Comparison of ENCODE assay signal across 21 mouse cellular contexts in genomic region chr1:51088921-51089320, GRCm38 (mm10).
DNase-seq lines count a peak whose midpoint lies in the region; TF ChIP-seq lines count a peak whose summit lies in the region.
"Had no signal": no experiment of that assay in that cellular context is flagged by ENCODE, and none has a peak within 500 bp of the region (broad histone marks: within the 10 kb centered on the region; RNA-seq: fewer than 3 reads in every experiment).

No protein-coding gene starts in this region.

- TF ChIP-seq CTCF in cerebellum, adult 2 months (IDR thresholded peaks at IDR 0.05; ENCODE audit: borderline replicate concordance, insufficient read depth, low read depth, low read length): no peak

- H3K4me3 ChIP-seq in cerebellum, adult 2 months (replicated peaks; ENCODE audit: insufficient read depth, low read depth, low read length): no peak overlapping the region
- H3K4me3 ChIP-seq: hindbrain, embryonic 10.5 days; hindbrain, embryonic 15.5 days; midbrain, embryonic 15.5 days; neural tube, embryonic 13.5 days had no signal

- no peaks in the 10 kb centered on the region for H3K27me3 ChIP-seq in cerebellum, adult 2 months (ENCODE audit: control insufficient read depth, insufficient read depth, low read length)
- H3K27me3 ChIP-seq: hindbrain, embryonic 15.5 days; midbrain, embryonic 15.5 days; neural tube, embryonic 13.5 days had no signal

- WGBS in cerebellum, adult 2 months: 5% methylated on average over 2 of the region's 2 CpGs

- H3K27ac ChIP-seq in cerebellum, adult 2 months (ENCODE audit: insufficient read depth, low read length): peak overlapping the region; percentile 58
- H3K27ac ChIP-seq: hindbrain, embryonic 10.5 days; hindbrain, embryonic 15.5 days; liver, embryonic 14.5 days; midbrain, embryonic 15.5 days; neural tube, embryonic 13.5 days had no signal

- peak; percentile 59 for DNase-seq in cerebellum, adult 11 months
- peak; percentile 67 to 74 for DNase-seq in cerebellum, adult 2 months
- DNase-seq in cerebellum, postnatal 14 days: peak; percentile 37 to 42
- peak; percentile 39 for DNase-seq in lung, postnatal 25 days (ENCODE audit: low spot score)
- DNase-seq in urinary bladder, adult 2 months (ENCODE audit: low spot score): no peak
- DNase-seq in left cerebral cortex, postnatal 4 days: no peak
- no peak for DNase-seq in spleen, postnatal 10 days (ENCODE audit: low spot score in 2 of 2)
- DNase-seq: adrenal gland, postnatal 25 days; gastrocnemius, postnatal 14 days; heart, postnatal 14 days; kidney, adult 2 months; kidney, postnatal 10 days; layer of hippocampus, postnatal 36 days; liver; lung, embryonic 14.5 days; right cerebral cortex, postnatal 4 days had no signal

- intact Hi-C loops in left cerebral cortex, postnatal 4 days (cut with DNase I): no loop called here

- TF ChIP-seq POLR2A in cerebellum, adult 2 months (IDR thresholded peaks at IDR 0.05; ENCODE audit: borderline replicate concordance, insufficient read depth, low read length): no peak

- H3K4me1 ChIP-seq in cerebellum, adult 2 months (ENCODE audit: control insufficient read depth, insufficient read depth, low read length): peaks cover 3% of the 10 kb centered on the region; the same call in 1 of the 2 replicates
- H3K4me1 ChIP-seq: hindbrain, embryonic 10.5 days; hindbrain, embryonic 15.5 days; midbrain, embryonic 15.5 days had no signal

Comparison
In these comparisons a context has a peak if more than half of its experiments do, and no peak if none do; other contexts are left out.
1. DNase-seq: peak in cerebellum, adult 11 months (single experiment), cerebellum, adult 2 months (2 of 2), cerebellum, postnatal 14 days (2 of 2) and lung, postnatal 25 days (single experiment); none in urinary bladder, adult 2 months (single experiment), left cerebral cortex, postnatal 4 days (single experiment) and spleen, postnatal 10 days (0 of 2).